Mouse (Mus musculus): ENCODE results near the gene Ppp4r1.

DNA sequence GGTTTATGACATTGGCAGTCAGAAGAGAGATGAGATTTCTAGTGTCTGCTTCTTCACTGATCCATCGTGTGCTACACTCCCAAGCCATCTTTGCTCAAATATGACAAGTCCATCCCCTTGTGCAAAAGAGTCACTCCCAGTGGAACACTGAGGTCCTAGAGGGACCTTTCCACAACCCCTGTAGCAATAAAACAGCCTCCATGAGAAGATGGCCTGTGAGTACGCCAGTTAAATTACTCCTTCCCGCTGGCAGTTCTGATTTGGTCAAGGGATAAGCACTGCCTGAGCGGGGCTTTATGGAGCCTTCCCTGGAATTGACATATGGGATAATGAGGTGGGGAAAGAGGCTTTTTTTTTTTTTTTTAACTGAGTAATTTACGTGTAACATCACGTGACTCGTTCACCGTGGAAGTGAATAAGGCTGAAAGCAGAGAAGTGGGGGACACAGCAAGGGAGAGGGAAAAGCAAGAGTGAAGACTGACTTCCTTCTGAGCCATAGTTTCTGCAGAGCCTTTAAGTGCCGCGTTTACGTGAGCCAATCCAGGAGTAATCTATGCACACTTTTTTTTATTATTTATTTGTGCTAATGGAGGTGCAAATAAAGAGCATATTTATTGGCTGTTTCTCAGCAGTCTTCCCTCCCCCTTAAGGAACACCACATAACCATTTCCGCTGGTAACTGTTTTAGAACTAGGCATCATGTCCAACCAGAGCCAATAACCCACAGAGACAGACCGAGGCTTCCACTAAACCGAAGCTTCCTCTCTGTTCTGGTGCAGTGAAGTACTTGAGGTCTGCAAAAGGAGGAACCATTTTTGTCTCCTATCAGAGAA is 103.5 kb downstream of the Ppp4r1 start, which contains the start of gene Ralbp1:
- TF ChIP-seq EP300 (IDR thresholded peaks at IDR 0.05; ENCODE audit: insufficient read depth, low read depth, low read length) (no peak), CTCF (IDR thresholded peaks at IDR 0.05) (no peak)

All from heart, adult 2 months (tissue).